Mouse (Mus musculus): ENCODE results near the gene Ttc19. TPM values are rescaled to one million over a fixed set of nuclear protein-coding genes. Genes with fewer than 3 reads are reported as not detected.

Ttc19 gene
- polyA plus RNA-seq (2016; fragmentation: Nextera tagmentation; extraction: Ambion mirVana), result 16.6 and 20.3 TPM in 2 replicates

GRCm38 (mm10) chr11:62280675-62281600, at the start of gene Ttc19, which contains the start of gene Zswim7:
Gene Ttc19, plus strand, starts transcription at chr11:62281473.
Gene Zswim7, minus strand, starts transcription at chr11:62281375.
- WGBS, result under 1% methylated on average over 68 of the region's 68 CpGs
- peak; percentile 96 for DNase-seq (ENCODE audit: low spot score)
- Histone ChIP-seq H3K27me3 (ENCODE audit: insufficient read depth, poor library complexity, severe bottlenecking) (no peaks in the 10 kb centered on the region), H3K36me3 (peaks cover 26% of the 10 kb centered on the region), H3K4me1 (no peaks in the 10 kb centered on the region; the same call in 1 of the 2 replicates), H3K9me3 (no peaks in the 10 kb centered on the region), H3K27ac (peak within 1 kb of the TSS; percentile 95), H3K4me3 (peak within 1 kb of the TSS; percentile 93)

GRCm38 (mm10) chr11:62240631-62241261, 40.5 kb upstream of the Ttc19 start:
- DNase-seq (ENCODE audit: low spot score), result no peak
- WGBS, result 77% methylated on average over 12 of the region's 12 CpGs
- Histone ChIP-seq H3K27ac (no peak overlapping the region), H3K4me1 (no peaks in the 10 kb centered on the region), H3K9me3 (0 out of 2 replicates have a peak, but pooled peaks cover 2% of the 10 kb centered on the region), H3K36me3 (no peaks in the 10 kb centered on the region), H3K4me3 (no peak overlapping the region), H3K27me3 (ENCODE audit: insufficient read depth, poor library complexity, severe bottlenecking) (no peaks in the 10 kb centered on the region)

GRCm38 (mm10) chr11:62243871-62244270, 37.4 kb upstream of the Ttc19 start:
- H3K4me3 ChIP-seq, result no peak overlapping the region
- no peak overlapping the region for H3K27ac ChIP-seq
- H3K36me3 ChIP-seq, result no peaks in the 10 kb centered on the region
- 87% methylated on average over 8 of the region's 8 CpGs for WGBS
- no peak for DNase-seq (ENCODE audit: low spot score)
- 0 out of 2 replicates have a peak, but pooled peaks cover 6% of the 10 kb centered on the region for H3K9me3 ChIP-seq
- H3K27me3 ChIP-seq (ENCODE audit: insufficient read depth, poor library complexity, severe bottlenecking), result peaks cover 5% of the 10 kb centered on the region; the same call in 1 of the 2 replicates
- H3K4me1 ChIP-seq, result peaks cover 7% of the 10 kb centered on the region

GRCm38 (mm10) chr11:62244471-62244870, 36.8 kb upstream of the Ttc19 start:
- 0 out of 2 replicates have a peak, but pooled peaks cover 6% of the 10 kb centered on the region for H3K9me3 ChIP-seq
- peaks cover 11% of the 10 kb centered on the region for H3K27me3 ChIP-seq (ENCODE audit: insufficient read depth, poor library complexity, severe bottlenecking)
- DNase-seq (ENCODE audit: low spot score), result no peak
- no peak overlapping the region for H3K4me3 ChIP-seq
- H3K36me3 ChIP-seq, result no peaks in the 10 kb centered on the region
- no peak overlapping the region for H3K27ac ChIP-seq
- WGBS, result 84% methylated on average over 4 of the region's 4 CpGs
- H3K4me1 ChIP-seq, result peaks cover 13% of the 10 kb centered on the region

GRCm38 (mm10) chr11:62247759-62248400, 33.4 kb upstream of the Ttc19 start:
- Histone ChIP-seq H3K4me3 (peak overlapping the region; percentile 77), H3K9me3 (0 out of 2 replicates have a peak, but pooled peaks cover 6% of the 10 kb centered on the region), H3K4me1 (peaks cover 23% of the 10 kb centered on the region), H3K27ac (no peak overlapping the region), H3K36me3 (no peaks in the 10 kb centered on the region), H3K27me3 (ENCODE audit: insufficient read depth, poor library complexity, severe bottlenecking) (peaks cover 46% of the 10 kb centered on the region)
- WGBS, result 38% methylated on average over 18 of the region's 18 CpGs
- DNase-seq (ENCODE audit: low spot score), result no peak

- Histone ChIP-seq H3K4me3 (peak within 1 kb of the TSS; percentile 77), H3K27ac (peak within 1 kb of the TSS; percentile 45), H3K4me1 (peaks cover 23% of the 10 kb centered on the region), H3K27me3 (ENCODE audit: insufficient read depth, poor library complexity, severe bottlenecking) (peaks cover 53% of the 10 kb centered on the region), H3K9me3 (0 out of 2 replicates have a peak, but pooled peaks cover 6% of the 10 kb centered on the region), H3K36me3 (no peaks in the 10 kb centered on the region)
- WGBS, result under 1% methylated on average over 69 of the region's 69 CpGs
- DNase-seq (ENCODE audit: low spot score), result peak; percentile 89
Observed at GRCm38 (mm10) chr11:62248401-62249244, 32.6 kb upstream of the Ttc19 start, which contains the start of gene Adora2b. Gene Adora2b, plus strand, starts transcription at chr11:62248984.

- peaks cover 23% of the 10 kb centered on the region for H3K4me1 ChIP-seq
- H3K9me3 ChIP-seq, result 0 out of 2 replicates have a peak, but pooled peaks cover 6% of the 10 kb centered on the region
- no peaks in the 10 kb centered on the region for H3K36me3 ChIP-seq
- WGBS, result 6% methylated on average over 35 of the region's 35 CpGs
- H3K27ac ChIP-seq, result peak overlapping the region; percentile 45
- no peak for DNase-seq (ENCODE audit: low spot score)
- H3K27me3 ChIP-seq (ENCODE audit: insufficient read depth, poor library complexity, severe bottlenecking), result peaks cover 57% of the 10 kb centered on the region
- peak overlapping the region; percentile 77 for H3K4me3 ChIP-seq
Observed at GRCm38 (mm10) chr11:62249266-62250037, 31.8 kb upstream of the Ttc19 start.

- H3K9me3 ChIP-seq, result 0 out of 2 replicates have a peak, but pooled peaks cover 3% of the 10 kb centered on the region
- H3K4me1 ChIP-seq, result peaks cover 23% of the 10 kb centered on the region
- H3K4me3 ChIP-seq, result no peak overlapping the region
- H3K27ac ChIP-seq, result no peak overlapping the region
- WGBS, result 66% methylated on average over 11 of the region's 11 CpGs
- no peak for DNase-seq (ENCODE audit: low spot score)
- H3K27me3 ChIP-seq (ENCODE audit: insufficient read depth, poor library complexity, severe bottlenecking), result peaks cover 61% of the 10 kb centered on the region
- no peaks in the 10 kb centered on the region for H3K36me3 ChIP-seq
Observed at GRCm38 (mm10) chr11:62251047-62251446, 30.2 kb upstream of the Ttc19 start.

- H3K27ac ChIP-seq, result no peak overlapping the region
- 73% methylated on average over 5 of the region's 5 CpGs for WGBS
- DNase-seq (ENCODE audit: low spot score), result no peak
- peaks cover 59% of the 10 kb centered on the region for H3K27me3 ChIP-seq (ENCODE audit: insufficient read depth, poor library complexity, severe bottlenecking)
- H3K9me3 ChIP-seq, result no peaks in the 10 kb centered on the region
- H3K36me3 ChIP-seq, result no peaks in the 10 kb centered on the region
- peaks cover 25% of the 10 kb centered on the region for H3K4me1 ChIP-seq
- H3K4me3 ChIP-seq, result no peak overlapping the region
Observed at GRCm38 (mm10) chr11:62253380-62253779, 27.9 kb upstream of the Ttc19 start.

GRCm38 (mm10) chr11:62259214-62259613, 22.1 kb upstream of the Ttc19 start:
- DNase-seq (ENCODE audit: low spot score), result no peak
- WGBS, result 43% methylated on average over 5 of the region's 5 CpGs
- no peaks in the 10 kb centered on the region for H3K36me3 ChIP-seq
- no peak overlapping the region for H3K4me3 ChIP-seq
- H3K27me3 ChIP-seq (ENCODE audit: insufficient read depth, poor library complexity, severe bottlenecking), result peaks cover 24% of the 10 kb centered on the region
- H3K9me3 ChIP-seq, result no peaks in the 10 kb centered on the region
- no peak overlapping the region for H3K27ac ChIP-seq
- peaks cover 24% of the 10 kb centered on the region for H3K4me1 ChIP-seq

- Histone ChIP-seq H3K4me1 (peaks cover 34% of the 10 kb centered on the region), H3K9me3 (no peaks in the 10 kb centered on the region), H3K36me3 (no peaks in the 10 kb centered on the region), H3K27me3 (ENCODE audit: insufficient read depth, poor library complexity, severe bottlenecking) (peaks cover 27% of the 10 kb centered on the region), H3K27ac (no peak overlapping the region), H3K4me3 (no peak overlapping the region)
- WGBS, result 74% methylated on average over 7 of the region's 7 CpGs
- DNase-seq (ENCODE audit: low spot score), result no peak
Observed at GRCm38 (mm10) chr11:62263599-62263998, 17.7 kb upstream of the Ttc19 start.
